Mouse (Mus musculus) 3134 (cell line): ENCODE measurements around the gene Borcs6.

Experiments used
- DNase-seq: peaks from one replicate; pipeline ENCODE4 v3.0.0-alpha.2; 2011; ENCODE audit warnings: low spot score; ENCODE audit not compliant: insufficient read length; ENCODE audit errors: extremely low read depth

The Borcs6 gene

DNA sequence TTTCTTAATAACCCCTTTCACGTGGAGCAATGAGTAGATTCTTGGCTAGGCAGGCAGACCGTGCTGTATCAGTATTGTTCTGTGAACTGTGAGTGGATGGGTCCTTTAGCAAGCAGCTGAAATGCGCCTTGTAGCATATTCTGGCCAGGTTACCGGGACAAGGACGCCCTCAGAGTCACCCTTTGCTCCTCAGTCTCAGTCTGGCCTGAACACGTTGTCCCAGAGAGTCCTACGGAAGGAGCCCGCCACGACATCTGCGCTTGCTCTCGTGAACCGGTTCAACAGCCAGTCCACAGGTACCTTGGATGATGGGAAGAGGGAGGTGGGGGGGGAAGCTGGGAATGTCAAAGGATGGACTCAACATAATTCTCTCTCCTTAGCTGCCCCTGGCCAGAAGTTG, 11.9 kb upstream of the Borcs6 start:
- DNase-seq: no peak

DNA sequence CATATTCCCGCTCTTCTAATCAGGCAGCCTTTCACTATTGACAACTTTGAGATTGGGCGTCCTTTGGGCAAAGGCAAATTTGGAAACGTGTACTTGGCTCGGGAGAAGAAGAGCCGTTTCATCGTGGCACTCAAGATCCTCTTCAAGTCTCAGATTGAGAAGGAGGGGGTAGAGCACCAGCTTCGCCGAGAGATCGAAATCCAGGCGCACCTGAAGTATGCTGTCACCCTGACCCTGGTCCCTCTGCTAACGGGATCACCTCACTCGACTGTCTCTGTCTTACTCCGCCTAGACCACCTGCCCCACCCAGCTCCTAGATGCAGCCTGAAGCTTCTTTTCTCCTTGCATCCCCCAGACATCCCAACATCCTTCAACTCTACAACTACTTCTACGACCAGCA, 11.4 kb upstream of the Borcs6 start:
- no peak for DNase-seq

DNA sequence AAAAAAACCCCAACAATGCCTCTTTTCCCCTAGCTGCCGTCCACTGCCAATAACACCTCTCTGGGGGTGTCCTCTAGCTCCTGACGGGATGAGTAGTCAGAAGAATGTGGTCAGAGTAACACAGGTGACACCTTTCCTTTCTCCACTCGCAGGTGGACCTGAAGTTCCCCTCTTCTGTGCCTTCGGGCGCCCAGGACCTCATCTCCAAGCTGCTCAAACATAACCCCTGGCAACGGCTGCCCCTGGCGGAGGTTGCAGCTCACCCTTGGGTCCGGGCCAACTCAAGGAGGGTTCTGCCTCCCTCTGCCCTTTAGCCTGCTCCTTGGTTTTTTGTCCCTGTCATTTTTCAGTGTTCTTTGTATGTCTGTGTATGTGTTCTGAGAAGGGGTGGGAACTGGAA, 8.8 kb upstream of the Borcs6 start:
- no peak for DNase-seq

DNA sequence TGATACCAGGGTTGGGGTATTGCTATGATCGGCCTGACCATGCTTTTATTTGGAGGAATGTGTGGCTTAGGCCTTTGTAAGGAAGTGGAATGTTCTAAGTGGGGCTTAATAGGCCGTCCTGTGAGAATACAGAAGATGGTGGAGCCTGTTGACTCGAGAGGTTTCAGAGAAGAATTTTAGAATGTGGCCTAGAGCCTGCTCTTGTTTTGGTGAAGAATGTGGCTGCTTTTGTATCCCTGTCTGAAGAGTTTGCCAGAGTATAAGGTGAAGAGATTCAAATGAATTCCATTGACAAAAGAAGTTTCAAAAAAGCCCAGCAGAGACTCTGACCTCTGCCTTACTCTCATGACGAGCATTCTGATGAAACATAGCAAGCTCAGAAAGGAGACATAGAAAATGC, 7.7 kb upstream of the Borcs6 start:
- no peak for DNase-seq

DNA sequence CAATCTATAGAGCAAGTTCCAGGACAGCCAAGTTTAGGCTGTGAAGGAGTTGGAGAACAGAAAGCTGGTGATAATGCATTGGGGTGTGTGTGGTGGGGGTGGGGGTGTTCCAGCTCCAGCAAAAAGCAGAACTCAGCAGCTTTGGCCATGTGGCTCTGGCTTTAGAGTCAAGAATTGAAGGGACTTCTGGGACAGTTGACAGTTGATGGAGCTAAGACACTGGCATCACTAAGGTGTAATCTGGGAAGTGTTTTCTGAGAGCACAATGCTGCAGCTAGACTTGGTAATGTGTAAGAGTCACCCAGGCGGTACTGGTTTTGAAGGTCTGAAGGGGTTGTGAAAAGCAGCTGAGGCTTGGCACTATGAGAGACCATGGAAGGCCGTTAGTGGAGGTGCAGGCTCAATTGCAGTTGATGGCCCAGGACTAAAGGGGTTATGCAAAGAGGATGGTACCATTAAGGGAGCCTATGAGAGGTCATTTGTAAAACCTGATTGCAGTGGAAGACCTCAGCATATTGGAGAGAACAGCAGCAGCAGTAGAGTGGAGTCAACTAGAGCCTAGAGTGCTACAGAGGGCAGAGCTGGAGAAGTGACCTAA, 6.6 kb upstream of the Borcs6 start:
- no peak for DNase-seq

DNA sequence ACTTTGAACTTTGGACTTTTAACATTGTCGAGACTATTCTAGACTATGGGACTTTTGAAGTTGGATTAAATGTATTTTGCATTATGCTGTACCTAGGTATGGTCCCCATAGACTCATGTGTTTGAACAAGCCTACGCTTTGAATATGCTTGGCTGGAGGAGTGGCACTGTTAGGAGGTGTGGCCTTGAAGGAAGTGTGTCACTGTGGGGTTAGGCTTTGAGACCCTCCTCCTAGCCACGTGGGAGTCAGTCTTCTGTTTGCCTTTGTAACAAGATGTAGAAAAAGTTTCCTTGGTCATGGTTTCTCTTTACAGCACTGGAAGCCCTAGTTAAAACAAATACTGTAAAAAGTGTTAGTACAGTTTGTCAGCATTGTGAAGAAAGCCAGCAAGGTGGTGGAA, 5.7 kb upstream of the Borcs6 start:
- DNase-seq: no peak

DNA sequence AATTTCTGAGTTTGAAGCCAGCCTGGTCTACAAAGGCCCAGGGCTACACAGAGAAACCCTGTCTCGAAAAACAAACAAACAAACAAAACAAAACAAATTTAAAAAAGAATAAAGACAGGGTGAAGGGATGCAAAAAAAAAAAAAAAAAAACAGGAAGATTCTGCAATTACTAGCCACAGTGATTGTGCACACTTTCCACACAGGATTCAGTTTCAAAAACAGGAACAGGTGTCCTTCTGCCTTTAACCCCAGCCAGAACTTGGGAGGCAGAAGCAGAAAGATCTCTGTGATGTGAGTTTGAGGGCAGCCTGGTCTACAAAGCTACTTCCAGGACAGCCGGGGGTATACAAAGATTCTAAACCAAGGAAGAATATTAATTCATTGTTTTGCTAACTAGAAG, 1.3 kb upstream of the Borcs6 start:
- no peak for DNase-seq

DNA sequence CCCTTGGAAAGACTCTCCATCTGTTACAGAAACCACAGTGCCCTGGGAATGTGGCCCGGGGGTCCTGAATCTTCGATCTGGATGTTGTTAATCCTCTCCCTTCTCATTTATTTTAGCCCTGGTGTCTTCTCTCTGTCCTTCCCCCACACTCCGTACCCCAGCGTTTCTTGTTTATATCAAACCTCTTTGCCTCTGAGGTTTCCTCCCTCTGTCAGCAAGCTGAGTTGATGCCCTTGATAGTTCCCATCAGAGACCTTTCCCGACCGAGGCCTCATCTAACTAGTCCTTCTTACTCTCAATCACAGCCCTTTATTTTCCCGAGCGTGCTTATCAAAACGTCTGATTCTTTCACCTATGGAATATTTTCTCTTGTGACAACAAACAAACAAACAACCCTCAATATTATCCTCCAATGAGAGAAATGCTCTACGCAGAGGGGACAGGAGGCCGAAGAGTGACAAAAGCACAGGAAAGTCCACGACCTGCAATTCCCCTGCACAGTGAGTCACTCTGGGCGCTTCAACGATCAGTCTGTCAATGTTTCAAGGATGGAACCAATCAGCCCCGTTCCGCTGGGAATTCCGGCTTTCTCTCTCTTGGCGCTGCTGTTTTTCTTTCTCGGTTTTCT, 674 bp upstream of the Borcs6 start:
- no peak for DNase-seq

DNA sequence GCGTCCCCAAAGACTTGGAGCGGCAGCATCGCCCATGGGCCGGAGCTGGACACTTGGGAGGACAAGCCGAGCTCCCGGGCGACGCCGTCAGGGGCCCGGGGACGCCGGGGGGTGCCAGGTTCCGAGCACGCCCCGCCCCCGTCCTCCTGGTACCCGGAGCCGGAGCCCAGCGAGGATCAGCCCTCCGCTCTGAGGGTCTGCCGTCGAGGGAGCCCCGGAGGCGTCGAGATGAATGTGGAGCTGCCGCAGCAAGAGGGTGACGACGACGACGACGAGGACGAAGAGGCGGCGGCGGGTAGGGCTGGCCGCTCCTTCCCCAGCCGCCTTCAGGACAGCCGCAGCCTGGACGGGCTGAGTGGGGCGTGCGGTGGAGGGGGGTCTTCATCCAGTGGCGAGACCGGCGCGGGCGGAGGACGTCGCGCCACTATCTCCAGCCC, 476 bp downstream of the Borcs6 start:
- no peak for DNase-seq

DNA sequence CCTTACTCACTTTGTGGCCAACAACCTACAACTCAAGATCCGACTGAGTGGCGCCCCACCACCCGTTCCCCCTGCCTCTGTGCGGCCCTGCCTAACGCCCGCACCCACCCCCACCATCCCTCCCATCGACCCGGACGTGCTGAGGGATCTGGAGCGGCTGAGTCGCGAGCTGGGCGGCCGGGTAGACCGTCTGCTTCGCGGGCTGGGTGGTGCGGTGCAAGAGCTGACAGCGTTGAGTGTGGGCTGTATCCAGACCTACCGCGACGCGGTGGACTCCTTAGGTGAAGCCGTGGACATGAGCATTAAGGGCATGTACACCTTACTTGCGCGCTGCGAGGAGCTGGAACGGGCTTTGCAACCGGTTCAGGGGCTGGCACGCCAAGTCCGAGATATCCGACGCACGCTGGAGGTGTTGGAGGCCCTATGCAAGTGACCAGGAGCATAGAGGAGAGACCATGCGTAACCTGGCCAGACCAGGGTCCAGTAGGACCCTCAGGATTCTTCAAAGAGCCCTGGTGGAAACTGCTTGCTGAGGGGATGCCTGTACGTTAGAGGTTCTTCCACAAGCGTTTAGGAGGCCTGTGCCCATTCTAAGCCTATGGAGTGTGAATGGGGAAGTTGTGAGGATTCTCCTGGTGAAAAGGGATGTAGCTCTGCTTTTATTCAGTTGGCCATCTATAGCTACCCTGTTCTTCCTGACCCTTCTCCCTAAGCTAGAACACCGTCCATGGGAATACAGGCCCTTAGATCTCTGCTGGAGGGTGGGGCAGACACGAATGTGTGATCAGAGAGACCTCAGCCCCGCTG, 1.1 kb downstream of the Borcs6 start:
- peak; percentile 52 for DNase-seq

DNA sequence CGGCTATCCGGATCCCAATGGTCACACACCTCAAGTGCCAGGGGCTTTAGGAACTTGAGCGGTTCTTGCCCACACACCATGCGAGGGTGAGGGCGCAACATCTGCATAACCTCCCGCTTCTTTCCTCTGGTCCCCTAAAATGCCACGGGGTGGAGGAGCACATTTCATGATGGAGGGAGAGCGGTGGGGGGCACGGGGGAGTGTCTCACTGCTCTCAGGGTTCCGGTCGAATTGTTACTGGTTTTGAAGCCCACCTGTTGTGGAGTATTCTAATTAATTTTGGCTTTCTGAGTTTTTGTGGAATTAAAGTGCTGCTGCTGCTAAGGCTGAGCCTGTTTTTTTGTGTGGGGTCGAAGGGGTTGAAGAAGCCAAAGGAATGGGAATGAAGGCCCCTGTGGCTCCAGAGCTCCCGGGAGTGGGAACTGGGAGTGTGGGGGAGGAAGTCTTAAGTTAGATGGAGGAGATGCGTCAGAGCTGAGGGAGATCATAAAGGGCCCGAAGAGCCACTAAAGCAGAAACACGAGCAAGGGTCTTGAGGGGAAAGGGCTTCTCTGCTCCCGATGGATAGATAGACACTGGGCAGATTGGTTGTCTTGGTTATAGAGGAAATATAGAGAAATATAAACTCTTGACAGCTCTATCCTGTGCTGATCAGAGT, 1.9 kb downstream of the Borcs6 start:
- no peak for DNase-seq

DNA sequence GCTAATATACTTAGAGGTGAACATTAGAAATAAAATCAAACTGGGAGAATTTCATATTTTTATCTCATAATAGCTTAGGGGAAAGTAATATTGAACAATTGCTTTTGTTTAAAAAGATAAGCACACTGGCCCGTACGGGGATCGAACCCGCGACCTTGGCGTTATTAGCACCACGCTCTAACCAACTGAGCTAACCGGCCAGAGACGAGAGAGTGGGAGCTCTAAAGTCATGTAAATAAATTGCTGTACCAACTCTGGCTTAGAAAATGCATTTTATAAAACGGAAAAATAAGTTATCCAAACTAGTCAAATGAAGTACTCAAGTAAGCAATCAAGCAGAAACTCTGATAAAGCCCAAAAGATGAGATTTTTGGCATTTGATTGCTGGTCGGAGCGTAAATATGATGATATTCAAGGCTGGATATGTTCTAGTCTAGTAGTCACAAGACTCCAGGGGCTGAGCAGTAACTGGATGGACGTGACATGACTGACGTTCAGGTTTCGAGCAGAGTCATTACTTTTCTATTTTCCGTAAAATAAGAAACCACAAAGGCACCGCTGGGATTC, 2.8 kb downstream of the Borcs6 start:
- peak; percentile 66 for DNase-seq

DNA sequence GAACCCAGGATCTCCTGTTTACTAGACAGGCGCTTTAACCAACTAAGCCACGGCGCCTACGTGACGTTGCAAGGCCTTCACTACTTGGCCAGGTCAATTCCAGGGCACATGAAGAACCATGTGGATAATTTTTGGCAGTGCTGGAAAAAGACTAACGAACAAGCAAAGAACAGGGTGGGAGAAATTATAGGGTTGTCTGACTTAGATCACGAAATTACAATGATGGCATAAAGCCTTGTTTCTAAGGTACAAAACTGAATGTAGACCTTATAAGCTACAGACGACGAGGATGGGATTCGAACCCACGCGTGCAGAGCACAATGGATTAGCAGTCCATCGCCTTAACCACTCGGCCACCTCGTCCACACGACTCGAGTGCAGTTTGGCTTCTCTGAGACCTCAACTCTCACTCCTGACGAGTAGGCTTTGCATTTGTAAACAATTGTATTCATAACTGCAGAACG, 3.3 kb downstream of the Borcs6 start:
- DNase-seq: peak; percentile 84

DNA sequence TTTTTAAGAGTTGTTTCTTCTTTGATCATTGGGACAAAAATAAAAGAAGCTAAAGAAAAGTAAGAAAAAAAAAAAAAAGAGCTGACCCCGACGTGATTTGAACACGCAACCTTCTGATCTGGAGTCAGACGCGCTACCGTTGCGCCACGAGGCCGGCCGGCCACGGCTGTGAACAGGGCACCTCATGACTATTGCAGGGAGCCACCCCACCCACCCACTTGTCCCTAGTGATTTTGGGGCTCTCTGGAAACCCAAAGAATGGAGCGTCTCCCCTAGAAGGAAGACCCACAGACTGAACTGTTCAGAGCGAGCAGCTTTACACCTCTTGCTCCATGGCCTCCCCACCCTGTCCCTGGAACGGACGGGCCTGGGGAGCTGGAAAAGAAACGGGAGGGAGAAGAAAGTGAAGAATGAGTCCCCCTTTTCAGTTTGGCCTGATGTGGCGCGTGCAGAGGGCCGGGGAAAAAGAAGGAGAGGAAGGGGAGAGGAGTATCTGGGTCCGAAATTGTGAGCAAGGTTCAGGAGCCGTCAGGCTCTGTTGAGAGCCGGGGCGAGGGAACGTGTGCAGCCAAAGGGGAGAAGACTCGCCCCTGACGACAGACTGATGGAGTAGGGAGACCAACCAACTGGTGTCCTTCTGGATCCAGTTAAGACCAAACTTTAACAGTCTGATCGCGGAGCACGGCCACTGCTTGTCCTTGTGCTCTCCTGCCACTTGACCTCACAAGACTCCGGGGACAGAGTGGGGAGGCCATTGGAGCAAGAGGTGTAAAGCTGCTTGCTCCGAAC, 4.1 kb downstream of the Borcs6 start:
- DNase-seq: peak; percentile 84

DNA sequence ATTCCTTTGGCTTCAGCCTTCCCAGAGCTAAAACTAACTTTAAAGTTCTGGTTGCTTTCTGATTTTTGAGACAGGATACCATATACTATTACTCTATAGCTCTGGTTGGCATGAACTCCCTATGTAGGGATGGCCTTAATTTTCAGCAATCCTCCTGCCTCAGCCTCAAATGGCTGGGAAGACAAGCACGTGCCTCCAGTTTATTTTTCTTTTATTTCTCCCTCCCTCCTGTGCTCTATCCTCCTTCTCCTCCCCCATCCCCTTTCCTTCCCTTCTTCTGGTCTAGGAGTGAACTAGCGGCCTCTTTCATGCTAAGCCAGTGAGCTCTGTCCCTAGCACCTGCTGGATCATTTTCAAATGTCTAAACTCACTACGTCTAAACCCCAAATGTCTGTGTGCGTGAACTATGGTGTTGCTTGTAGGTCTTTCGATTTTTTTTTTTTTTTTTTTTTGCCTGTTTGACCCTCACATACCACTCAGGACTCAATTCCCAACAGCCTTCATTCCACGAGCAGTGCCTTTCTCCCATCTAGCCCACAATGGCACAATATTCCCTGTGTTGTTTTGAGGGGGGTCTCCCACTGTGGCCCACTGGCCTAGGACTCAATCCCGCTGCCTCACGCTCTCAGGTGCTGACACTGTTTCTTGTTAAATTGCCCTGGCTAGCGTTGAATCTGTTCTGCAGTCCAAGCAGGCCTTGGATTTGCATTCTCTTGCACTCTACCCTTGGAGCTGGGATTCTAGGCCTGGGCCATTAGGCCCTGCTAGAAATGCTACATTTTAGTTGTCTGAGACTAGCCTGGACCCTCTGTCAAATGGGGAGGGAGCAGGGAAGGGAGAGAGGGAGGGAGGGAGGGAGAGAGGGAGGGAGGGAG, 5.0 kb downstream of the Borcs6 start:
- DNase-seq: no peak

DNA sequence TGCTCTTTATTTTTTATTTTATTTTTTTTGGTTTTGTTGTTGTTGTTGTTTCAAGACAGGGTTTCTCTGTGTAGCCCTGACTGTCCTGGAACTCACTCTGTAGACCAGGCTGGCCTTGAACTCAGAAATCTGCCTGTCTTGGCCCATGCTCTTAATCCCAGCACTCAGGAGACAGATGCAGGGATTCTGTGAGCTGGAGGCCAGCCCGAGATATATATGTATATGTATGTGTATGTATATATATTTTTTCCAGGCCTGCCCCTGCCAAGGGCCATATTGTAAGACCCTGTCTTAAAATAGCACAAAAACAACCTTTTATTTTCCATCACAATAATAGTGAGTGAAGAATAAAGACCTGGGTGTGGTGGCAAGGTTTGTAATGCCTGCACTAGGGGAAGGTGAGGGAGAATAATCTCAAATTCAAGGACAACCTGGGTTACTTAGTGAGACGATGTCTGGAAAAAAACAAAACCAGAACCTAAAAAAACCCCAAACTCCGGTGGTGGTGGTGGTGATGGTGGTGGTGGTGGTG, 5.9 kb downstream of the Borcs6 start:
- DNase-seq: no peak

DNA sequence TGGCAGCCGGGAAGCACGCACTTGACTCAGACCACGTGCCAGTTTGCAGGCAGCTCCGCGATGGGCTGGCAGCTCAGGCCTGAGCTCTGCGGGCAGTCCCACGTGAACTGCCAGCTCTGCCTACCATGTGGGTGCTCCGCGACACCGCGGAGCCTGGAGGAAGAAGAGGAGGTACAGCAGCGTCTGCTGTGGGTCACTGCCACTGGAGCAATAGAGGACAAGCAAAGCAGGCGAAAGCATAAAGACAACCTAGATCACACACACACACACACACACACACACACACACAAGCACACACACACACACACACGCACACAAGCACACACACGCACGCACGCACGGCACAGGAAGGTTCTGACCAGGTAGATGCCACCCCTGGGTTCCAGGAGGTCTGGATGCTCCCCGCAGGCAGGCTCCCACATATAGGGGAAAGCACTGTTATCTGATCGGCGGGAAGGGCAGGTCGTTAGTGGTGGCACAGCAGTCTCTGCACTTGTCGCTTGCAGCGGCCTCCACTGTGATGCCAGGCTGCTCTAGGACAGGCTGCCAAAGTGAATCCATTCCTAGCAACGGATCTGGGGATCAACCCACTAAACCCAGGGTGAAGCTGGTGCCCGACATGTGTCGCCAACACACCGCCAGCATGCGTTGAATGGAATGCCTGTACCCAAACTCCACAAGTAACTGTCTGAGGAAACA, 6.8 kb downstream of the Borcs6 start:
- peak; percentile 64 for DNase-seq

DNA sequence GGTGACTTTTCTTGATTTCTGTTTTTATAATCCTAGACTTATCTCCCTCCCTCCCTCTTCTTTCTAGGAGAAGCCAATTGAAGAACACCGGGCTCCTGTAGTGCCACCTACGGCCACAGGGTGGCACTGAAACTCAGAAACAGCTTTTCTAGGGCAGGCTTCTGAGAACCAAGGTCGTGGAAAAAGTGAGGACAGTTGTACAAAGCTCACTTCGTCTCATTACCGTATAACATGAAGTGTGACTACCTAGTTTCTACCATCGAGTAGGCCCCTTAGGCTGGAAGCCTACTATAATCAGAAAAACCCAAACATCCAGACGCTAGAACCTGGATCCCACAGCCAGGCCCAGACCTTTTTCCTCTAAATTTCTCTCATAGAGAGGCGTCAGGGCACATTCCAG, 7.4 kb downstream of the Borcs6 start:
- peak; percentile 61 for DNase-seq
